Mouse (Mus musculus) naive thymus-derived CD4-positive, alpha-beta T cell, adult 5 months (primary cell): Measurements from ENCODE around the gene Gm21708. TPM values are rescaled to one million over a fixed set of nuclear protein-coding genes. Genes with fewer than 3 reads are reported as not detected.

Experiments used
- polyA plus RNA-seq: library from polyadenylated mRNA; unstranded; fragments of 100-300 nt; shearing (Covaris generic); gene quantifications from one replicate; pipeline ENCODE4 v1.2.1, GENCODE M21; 2017

Gene Gm21708
- not detected for polyA plus RNA-seq

DNA sequence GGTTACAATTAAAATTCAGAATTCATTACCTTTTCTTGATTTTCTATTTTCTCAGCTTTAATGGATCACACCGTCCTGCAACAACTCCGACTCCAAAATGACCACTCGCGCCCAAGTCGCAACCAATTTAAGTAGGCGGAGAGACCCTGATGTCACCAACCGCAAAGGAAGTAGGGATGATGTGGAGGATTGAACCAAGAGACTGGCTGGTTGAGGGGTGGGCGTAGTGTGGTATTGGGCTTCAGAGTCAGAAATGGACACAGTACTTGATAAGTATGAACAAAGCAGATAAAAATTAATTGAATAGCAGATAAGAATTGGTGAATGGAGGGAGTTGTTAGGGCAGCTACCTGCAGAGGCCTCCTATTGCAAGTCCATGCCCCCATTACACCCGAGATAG lies at the start of gene Gm21708, which contains the start of gene Gm21704:
Gene Gm21708 (minus strand): TSS at position 101 of the 400 bp plus-strand sequence.
Gene Gm21704 (minus strand): TSS at position 101 of the 400 bp plus-strand sequence.

Other genes with a start within 250 kb of the Gm21708 start
- gene Gm21677, start 103.7 kb downstream of the Gm21708 start, polyA plus RNA-seq = not detected
- not detected for gene Gm21693, start 64.8 kb downstream of the Gm21708 start, polyA plus RNA-seq
- not detected for gene Gm21704, start within 50 bp of the Gm21708 start, polyA plus RNA-seq